Mouse (Mus musculus) brain, embryonic 14.5 days (tissue): Measurements from ENCODE around the gene 4921517D22Rik.

ENCODE experiments used
- CTCF ChIP-seq: fragments of 200-500 bp; IDR thresholded peaks from 2 replicates; pipeline ENCODE4 v1.5.1; 2012; ENCODE audit warnings: inconsistent platforms, mild to moderate bottlenecking, moderate library complexity, borderline replicate concordance; ENCODE audit not compliant: insufficient read depth, insufficient read length; ENCODE audit errors: extremely low read depth
- POLR2A ChIP-seq: fragments of 200-500 bp; IDR thresholded peaks from 2 replicates; pipeline ENCODE4 v1.6.1; 2012; ENCODE audit warnings: mild to moderate bottlenecking, inconsistent platforms, borderline replicate concordance; ENCODE audit not compliant: poor library complexity, insufficient read depth, insufficient read length, severe bottlenecking; ENCODE audit errors: extremely low read depth

DNA sequence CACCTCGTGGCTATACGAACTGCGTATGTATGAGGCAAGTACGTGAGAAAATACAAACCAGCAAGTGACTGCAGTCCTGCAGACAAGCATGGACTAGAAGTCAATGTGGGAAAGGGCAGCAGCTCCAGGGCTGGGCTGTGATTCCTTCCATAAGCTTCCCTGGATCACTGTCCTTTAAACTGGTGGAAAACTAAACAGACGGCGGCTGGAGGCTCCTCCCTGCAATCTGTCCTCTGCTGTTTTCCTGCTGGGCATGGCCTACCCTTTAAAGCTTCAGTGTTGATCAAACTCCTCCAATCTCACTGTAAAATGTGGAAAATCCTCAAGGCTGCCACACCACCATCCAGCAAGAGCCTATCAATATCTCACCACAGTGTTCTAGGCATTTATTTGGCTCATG, 45.3 kb downstream of the 4921517D22Rik start:
- TF ChIP-seq CTCF (no peak), POLR2A (no peak)
